ENCODE assay signal across 20 mouse cellular contexts in genomic region chr9:42885123-42885522, GRCm38 (mm10).
"Had no signal": no experiment of that assay in that cellular context is flagged by ENCODE, and none has a peak within 500 bp of the region (broad histone marks: within the 10 kb centered on the region; RNA-seq: fewer than 3 reads in every experiment).

No protein-coding gene starts in this region.

- H3K27ac ChIP-seq: kidney, postnatal 0 days; layer of hippocampus, adult 2 months; limb, embryonic 10.5 days; limb, embryonic 13.5 days; liver, embryonic 12.5 days; liver, embryonic 15.5 days; lung, embryonic 15.5 days; midbrain, embryonic 13.5 days had no signal

- ATAC-seq: liver, embryonic 12.5 days; midbrain, embryonic 13.5 days had no signal

- H3K4me2 ChIP-seq: limb, embryonic 13.5 days; liver, embryonic 12.5 days; liver, embryonic 15.5 days; lung, embryonic 15.5 days; midbrain, embryonic 13.5 days had no signal

- H3K9ac ChIP-seq: limb, embryonic 13.5 days; liver, embryonic 12.5 days; liver, embryonic 15.5 days; lung, embryonic 15.5 days; midbrain, embryonic 13.5 days had no signal

- DNase-seq: kidney, adult 8-10 months; layer of hippocampus, adult 9-11 months; liver; lung, adult 18-20 months; lung, postnatal 10 days; lung, postnatal 36 days; right cerebral cortex, adult 18-20 months; right cerebral cortex, postnatal 14 days; right cerebral cortex, postnatal 4 days; thymus, adult 2 months; thymus, postnatal 14 days; thymus, postnatal 4 days had no signal

- H3K4me3 ChIP-seq: layer of hippocampus, adult 2 months; limb, embryonic 10.5 days; limb, embryonic 13.5 days; liver, embryonic 12.5 days; liver, embryonic 15.5 days; lung, embryonic 15.5 days; midbrain, embryonic 13.5 days had no signal

- H3K36me3 ChIP-seq: limb, embryonic 10.5 days; limb, embryonic 13.5 days; liver, embryonic 12.5 days; liver, embryonic 15.5 days; lung, embryonic 15.5 days; midbrain, embryonic 13.5 days had no signal

- H3K4me1 ChIP-seq: liver, embryonic 15.5 days had no signal

- H3K27me3 ChIP-seq: liver, embryonic 15.5 days had no signal

- H3K9me3 ChIP-seq: limb, embryonic 10.5 days; limb, embryonic 13.5 days; liver, embryonic 12.5 days; liver, embryonic 15.5 days; lung, embryonic 15.5 days; midbrain, embryonic 13.5 days had no signal
